In the genomic region with DNA sequence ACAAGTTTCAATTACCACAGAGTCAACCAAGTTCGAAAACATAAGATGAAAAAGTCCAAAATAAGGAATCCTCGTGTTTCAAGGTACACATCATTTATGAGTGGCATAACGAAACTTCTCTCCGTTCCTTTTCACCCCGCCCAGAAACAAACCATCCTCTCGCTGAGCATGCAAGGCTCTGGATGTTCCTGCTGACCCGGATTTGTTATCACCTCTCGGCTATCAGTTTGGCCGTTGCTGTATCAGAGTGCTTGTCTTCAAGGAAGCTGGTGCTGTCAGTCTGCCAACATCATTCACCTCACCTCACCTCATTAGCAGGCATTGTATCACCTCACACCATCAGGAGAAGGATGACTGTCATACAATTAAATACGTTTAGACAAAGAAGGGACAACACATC, we compare ENCODE assay signal across 23 mouse cellular contexts.
A peak's percentile ranks its signal among the peaks of the same experiment; 100 is the strongest.
DNase-seq lines count a peak whose midpoint lies in the region; ATAC-seq and TF ChIP-seq lines count a peak whose summit lies in the region.
"Had no signal": no experiment of that assay in that cellular context is flagged by ENCODE, and none has a peak within 500 bp of the region (broad histone marks: within the 10 kb centered on the region; RNA-seq: fewer than 3 reads in every experiment).

No protein-coding gene starts in this region.

- peak; percentile 100 for TF ChIP-seq EP300 in MEL (IDR thresholded peaks at IDR 0.05; ENCODE audit: low read depth in 1 of 2, low read length in 2 of 2)

- TF ChIP-seq POLR2A in MEL (IDR thresholded peaks at IDR 0.05; ENCODE audit: control insufficient read depth in 1 of 2, insufficient read depth in 1 of 2, low read depth in 1 of 2, low read length in 2 of 2, poor library complexity in 1 of 2) = peak in 1 of 2 experiments; percentile 75; a peak in 2 of 4 replicates

- peak; percentile 63; the same call in 1 of the 2 replicates for ATAC-seq in megakaryocyte-erythroid progenitor cell, adult 5-6 weeks (replicated peaks; ENCODE audit: low FRiP score, low TSS enrichment, poor library complexity, severe bottlenecking)
- ATAC-seq: activated CD4-positive, CD25-positive, alpha-beta regulatory T cell, adult 4 months; CD4-positive, CD25-positive, alpha-beta regulatory T cell, adult 4 months; forebrain, embryonic 13.5 days; forebrain, embryonic 15.5 days; forebrain, postnatal 0 days; Patski had no signal

- peaks cover 29% of the 10 kb centered on the region in 2 experiments for H3K4me1 ChIP-seq in MEL (ENCODE audit: control insufficient read depth in 1 of 2, insufficient read depth in 2 of 2, low read length in 2 of 2)
- H3K4me1 ChIP-seq: embryonic facial prominence, embryonic 10.5 days; embryonic facial prominence, embryonic 12.5 days; forebrain, embryonic 13.5 days; forebrain, embryonic 15.5 days had no signal

- peak overlapping the region; percentile 56 for H3K9ac ChIP-seq in MEL (ENCODE audit: control insufficient read depth, low read depth, low read length, poor library complexity, severe bottlenecking)
- H3K9ac ChIP-seq: embryonic facial prominence, embryonic 12.5 days; forebrain, embryonic 13.5 days; forebrain, embryonic 15.5 days; forebrain, postnatal 0 days had no signal

- no peaks in the 10 kb centered on the region for H3K27me3 ChIP-seq in MEL (ENCODE audit: control insufficient read depth in 1 of 2, insufficient read depth in 2 of 2, low read length in 2 of 2)
- H3K27me3 ChIP-seq: embryonic facial prominence, embryonic 12.5 days; forebrain, embryonic 13.5 days; forebrain, embryonic 15.5 days; Patski had no signal

- peak overlapping the region; percentile 92 for H3K27ac ChIP-seq in MEL (ENCODE audit: control insufficient read depth, low read depth, low read length)
- H3K27ac ChIP-seq: embryonic facial prominence, embryonic 10.5 days; embryonic facial prominence, embryonic 12.5 days; forebrain, embryonic 13.5 days; forebrain, embryonic 15.5 days had no signal

- H3K9me3 ChIP-seq in MEL (replicated peaks; ENCODE audit: insufficient read depth, low read length) = no peaks in the 10 kb centered on the region
- H3K9me3 ChIP-seq: embryonic facial prominence, embryonic 10.5 days; embryonic facial prominence, embryonic 12.5 days; forebrain, embryonic 13.5 days; forebrain, embryonic 15.5 days; G1E had no signal

- TF ChIP-seq RAD21 in MEL (IDR thresholded peaks at IDR 0.05; ENCODE audit: low read depth, low read length) = no peak

- peaks cover 0 to 34% of the 10 kb centered on the region in 2 experiments; a peak in 2 of 4 replicates for H3K36me3 ChIP-seq in MEL (ENCODE audit: control insufficient read depth in 1 of 2, insufficient read depth in 2 of 2, low read length in 2 of 2)
- H3K36me3 ChIP-seq: embryonic facial prominence, embryonic 10.5 days; embryonic facial prominence, embryonic 12.5 days; forebrain, embryonic 15.5 days; G1E had no signal

- H3K4me3 ChIP-seq in MEL (ENCODE audit: control insufficient read depth in 1 of 2, insufficient read depth in 1 of 2, low read depth in 2 of 2, low read length in 2 of 2) = peak overlapping the region; percentile 10 to 28; a peak in 3 of 4 replicates
- H3K4me3 ChIP-seq: embryonic facial prominence, embryonic 10.5 days; embryonic facial prominence, embryonic 12.5 days; forebrain, embryonic 13.5 days; forebrain, embryonic 15.5 days had no signal

- TF ChIP-seq CTCF in MEL (IDR thresholded peaks at IDR 0.05 in 2 of 3, conservative IDR thresholded peaks at IDR 0.05 in 1 of 3; ENCODE audit: control insufficient read depth in 1 of 3, insufficient read depth in 1 of 3, low read depth in 2 of 3, low read length in 3 of 3, poor library complexity in 1 of 3, severe bottlenecking in 1 of 3) = no peak

- peak; percentile 15 for DNase-seq in heart, adult 11 months
- DNase-seq in heart, adult 9 months (ENCODE audit: low spot score in 2 of 2) = no peak
- DNase-seq in MEL (ENCODE audit: low read depth, low spot score) (peak; percentile 96), MN1 (ENCODE audit: low spot score) (no peak)
- DNase-seq: adrenal gland, adult 8-10 months; adrenal gland, postnatal 14 days; adrenal gland, postnatal 36 days; B cell, adult 2 months; cerebellum, adult 11-12 months; cerebellum, adult 2 months; cerebellum, adult 9-10 months; cerebellum, postnatal 10 days; cerebellum, postnatal 25 days; forebrain, postnatal 0 days had no signal

- H3K79me2 ChIP-seq in MEL (ENCODE audit: control insufficient read depth, insufficient read depth, low read length, poor library complexity) = no peaks in the 10 kb centered on the region

TF ChIP-seq in MEL, 35 proteins besides CTCF, POLR2A, EP300 and RAD21:
- peak; percentile 96 for TF ChIP-seq TCF12 (IDR thresholded peaks at IDR 0.05; ENCODE audit: low read depth, low read length)
- no peak for TF ChIP-seq GABPA (IDR thresholded peaks at IDR 0.05; ENCODE audit: low read depth, low read length)
- TF ChIP-seq POLR2AphosphoS2 (IDR thresholded peaks at IDR 0.05; ENCODE audit: low read length) = peak; percentile 90
- TF ChIP-seq ZC3H11A (IDR thresholded peaks at IDR 0.05; ENCODE audit: low read depth, low read length) = no peak
- peak; percentile 100 for TF ChIP-seq GATA1 (IDR thresholded peaks at IDR 0.05; ENCODE audit: low read depth, low read length)
- TF ChIP-seq JUND (IDR thresholded peaks at IDR 0.05; ENCODE audit: low read depth, low read length) = peak; percentile 86; the same call in 1 of the 2 replicates
- TF ChIP-seq CHD1 (IDR thresholded peaks at IDR 0.05; ENCODE audit: low read depth, low read length) = 0 out of 2 replicates have a peak, but pooled peaks have one; percentile 79
- no peak for TF ChIP-seq USF2 (IDR thresholded peaks at IDR 0.05; ENCODE audit: borderline replicate concordance in 1 of 2, insufficient read depth in 1 of 2, low read depth in 1 of 2, low read length in 2 of 2)
- peak; percentile 67 for TF ChIP-seq HCFC1 (IDR thresholded peaks at IDR 0.05; ENCODE audit: low read depth, low read length)
- TF ChIP-seq MAFK (IDR thresholded peaks at IDR 0.05; ENCODE audit: borderline replicate concordance, low read depth, low read length) = peak; percentile 45; the same call in 1 of the 2 replicates
- TF ChIP-seq UBTF (IDR thresholded peaks at IDR 0.05; ENCODE audit: borderline replicate concordance, insufficient read depth, low read depth, low read length) = no peak
- TF ChIP-seq ZKSCAN1 (IDR thresholded peaks at IDR 0.05; ENCODE audit: low read depth, low read length) = no peak
- no peak; the same call in 1 of the 2 replicates for TF ChIP-seq BHLHE40 (IDR thresholded peaks at IDR 0.05; ENCODE audit: borderline replicate concordance, low read depth, low read length)
- TF ChIP-seq NRF1 (IDR thresholded peaks at IDR 0.05; ENCODE audit: insufficient read depth, low read depth, low read length, poor library complexity, severe bottlenecking) = no peak
- peak; percentile 97 for TF ChIP-seq ETS1 (IDR thresholded peaks at IDR 0.05; ENCODE audit: low read depth, low read length)
- TF ChIP-seq MAZ (IDR thresholded peaks at IDR 0.05; ENCODE audit: low read depth, low read length) = peak; percentile 93
- TF ChIP-seq MXI1 (IDR thresholded peaks at IDR 0.05; ENCODE audit: low read depth, low read length) = peak; percentile 84
- no peak for TF ChIP-seq ZNF384 (IDR thresholded peaks at IDR 0.05; ENCODE audit: low read depth, low read length)
- TF ChIP-seq ZMIZ1 (IDR thresholded peaks at IDR 0.05; ENCODE audit: low read depth, low read length) = peak; percentile 71; the same call in 1 of the 2 replicates
- TF ChIP-seq CHD2 (IDR thresholded peaks at IDR 0.05; ENCODE audit: low read length) = peak; percentile 48; the same call in 1 of the 2 replicates
- TF ChIP-seq SMC3 (IDR thresholded peaks at IDR 0.05; ENCODE audit: low read depth, low read length) = no peak
- peak; percentile 70 for TF ChIP-seq NELFE (IDR thresholded peaks at IDR 0.05; ENCODE audit: low read depth, low read length)
- TF ChIP-seq RCOR1 (IDR thresholded peaks at IDR 0.05; ENCODE audit: low read depth, low read length) = peak; percentile 92
- TF ChIP-seq MYB (IDR thresholded peaks at IDR 0.05; ENCODE audit: low read depth, low read length) = peak; percentile 99
- TF ChIP-seq E2F4 (IDR thresholded peaks at IDR 0.05; ENCODE audit: borderline replicate concordance, low read depth, low read length) = peak; percentile 58; the same call in 1 of the 2 replicates
- TF ChIP-seq ELF1 (IDR thresholded peaks at IDR 0.05; ENCODE audit: low read depth, low read length) = peak; percentile 58; the same call in 1 of the 2 replicates
- TF ChIP-seq KAT2A (conservative IDR thresholded peaks at IDR 0.05; ENCODE audit: low read depth, low read length) = peak; percentile 51
- no peak for TF ChIP-seq TAL1 (IDR thresholded peaks at IDR 0.05; ENCODE audit: low read length)
- TF ChIP-seq POLR2AphosphoS5 (IDR thresholded peaks at IDR 0.05; ENCODE audit: borderline replicate concordance, low read depth, low read length) = no peak
- peak; percentile 97 for TF ChIP-seq SIN3A (IDR thresholded peaks at IDR 0.05; ENCODE audit: low read length)
- TF ChIP-seq MEF2A (IDR thresholded peaks at IDR 0.05; ENCODE audit: extremely low read depth, insufficient replicate concordance, low read depth, low read length, poor library complexity, severe bottlenecking) = no peak
- no peak for TF ChIP-seq USF1 (IDR thresholded peaks at IDR 0.05; ENCODE audit: low read depth, low read length)
- TF ChIP-seq MAX (IDR thresholded peaks at IDR 0.05; ENCODE audit: low read length) = peak; percentile 93
- peak; percentile 73 for TF ChIP-seq TBP (IDR thresholded peaks at IDR 0.05; ENCODE audit: low read depth, low read length)
- TF ChIP-seq MYC (IDR thresholded peaks at IDR 0.05; ENCODE audit: low read depth, low read length) = peak; percentile 90
TF ChIP-seq in MEL: peak in this region for 22.

Comparison
In these comparisons a context has a peak if more than half of its experiments do, and no peak if none do; other contexts are left out.
1. DNase-seq: peak in heart, adult 11 months (single experiment) and MEL (single experiment); none in heart, adult 9 months (0 of 2) and MN1 (single experiment).